Mouse (Mus musculus) ES-E14 (cell line): ENCODE data around the gene Pex26. TPM values are rescaled to one million over a fixed set of nuclear protein-coding genes. Genes with fewer than 3 reads are reported as not detected.
A peak's percentile ranks its signal among the peaks of the same experiment; 100 is the strongest.

Source experiments
- DNase-seq: peaks from one replicate; pipeline ENCODE4 v3.0.0-alpha.2; 2013; ENCODE audit warnings: low read depth, low spot score
- H3K27ac ChIP-seq: 2 replicates; pipeline ENCODE4 v1.5.1; 2012; ENCODE audit warnings: low read depth, mild to moderate bottlenecking, low read length, moderate library complexity, mixed read lengths; ENCODE audit not compliant: poor library complexity, insufficient read depth, severe bottlenecking
- H3K36me3 ChIP-seq: 2 replicates; pipeline ENCODE4 v1.6.1; 2012; ENCODE audit warnings: mild to moderate bottlenecking, low read length, moderate library complexity, mixed read lengths; ENCODE audit not compliant: control insufficient read depth, poor library complexity, insufficient read depth, severe bottlenecking
- H3K4me1 ChIP-seq, 2 experiments: fragments of 150-350 bp in 1 of 2; sonication (generic) in 1 of 2; 2 replicates each; pipeline ENCODE4 v1.6.1; 2012; ENCODE audit warnings: low read length in 2 of 2, mild to moderate bottlenecking in 1 of 2, mixed read lengths in 1 of 2; ENCODE audit not compliant: control insufficient read depth in 2 of 2, insufficient read depth in 2 of 2, poor library complexity in 1 of 2
- H3K4me3 ChIP-seq, 2 experiments: fragments of 150-350 bp in 1 of 2; sonication (generic) in 1 of 2; 2 replicates each; pipeline ENCODE4 v1.5.1; 2012; ENCODE audit warnings: low read length in 2 of 2, low read depth in 1 of 2, mild to moderate bottlenecking in 1 of 2, mixed read lengths in 1 of 2; ENCODE audit not compliant: insufficient read depth in 1 of 2, poor library complexity in 1 of 2, severe bottlenecking in 1 of 2
- H3K9ac ChIP-seq: 2 replicates; pipeline ENCODE4 v1.6.1; 2012; ENCODE audit warnings: low read depth, mild to moderate bottlenecking, low read length, mixed read lengths; ENCODE audit not compliant: poor library complexity, insufficient read depth, severe bottlenecking
- H3K9me3 ChIP-seq: fragments of 150-350 bp; sonication (generic); 2 replicates; pipeline ENCODE4 v1.6.1; 2012; ENCODE audit warnings: low read depth, mild to moderate bottlenecking, low read length; ENCODE audit not compliant: control insufficient read depth, insufficient read depth
- CHD2 ChIP-seq: IDR thresholded peaks from 2 replicates; pipeline ENCODE4 v1.6.1; 2014; ENCODE audit warnings: mild to moderate bottlenecking, low read depth, low read length, inconsistent platforms
- HCFC1 ChIP-seq: IDR thresholded peaks from 2 replicates; pipeline ENCODE4 v1.6.1; 2012; ENCODE audit warnings: low read length, inconsistent platforms, borderline replicate concordance; ENCODE audit not compliant: insufficient read depth
- MAFK ChIP-seq: IDR thresholded peaks from 2 replicates; pipeline ENCODE4 v1.6.1; 2014; ENCODE audit warnings: mild to moderate bottlenecking, low read depth, low read length, inconsistent platforms; ENCODE audit not compliant: insufficient read depth
- ZC3H11A ChIP-seq: IDR thresholded peaks from 2 replicates; pipeline ENCODE4 v1.6.1; 2012; ENCODE audit warnings: low read depth, mild to moderate bottlenecking, inconsistent platforms, low read length, borderline replicate concordance
- ZNF384 ChIP-seq: IDR thresholded peaks from 2 replicates; pipeline ENCODE4 v1.6.1; 2012; ENCODE audit warnings: low read depth, low read length, inconsistent platforms
- in situ Hi-C, 2 experiments: fragments of 600-800 bp; cut with MboI; formaldehyde crosslinking; loops; one replicate each; pipeline ENCODE4 v1.15.1; 2025; ENCODE audit warnings: low sequenced_read_pairs in 2 of 2, inconsistent platforms in 1 of 2; ENCODE audit not compliant: unreplicated experiment in 2 of 2
- total RNA-seq: library from RNA; depleted of rRNA; stranded (reverse); fragments of 300-350 nt; gene quantifications from 2 replicates; pipeline ENCODE4 v1.2.3, GENCODE M21; 2012

Gene Pex26
- total RNA-seq, 1 experiment = 6.6 TPM

- in situ Hi-C loops = no loop called here
- Histone ChIP-seq H3K4me1 (peaks cover 1 to 2% of the 10 kb centered on the region in 2 experiments; a peak in 3 of 4 replicates), H3K27ac (no peak overlapping the region), H3K4me3 (no peak overlapping the region), H3K36me3 (peaks cover 2% of the 10 kb centered on the region; the same call in 1 of the 2 replicates), H3K9me3 (no peaks in the 10 kb centered on the region), H3K9ac (no peak overlapping the region)
- no peak for DNase-seq
- TF ChIP-seq CHD2 = no peak
- TF ChIP-seq ZC3H11A = no peak
- TF ChIP-seq MAFK = no peak
- no peak for TF ChIP-seq HCFC1
- TF ChIP-seq ZNF384 = no peak
Observed at GRCm38 (mm10) chr6:121185232-121185631, 1.8 kb downstream of the Pex26 start.

- H3K4me3 ChIP-seq = no peak overlapping the region
- H3K36me3 ChIP-seq = peaks cover 4% of the 10 kb centered on the region; the same call in 1 of the 2 replicates
Observed at GRCm38 (mm10) chr6:121191261-121192009, 8.0 kb downstream of the Pex26 start.

DNA sequence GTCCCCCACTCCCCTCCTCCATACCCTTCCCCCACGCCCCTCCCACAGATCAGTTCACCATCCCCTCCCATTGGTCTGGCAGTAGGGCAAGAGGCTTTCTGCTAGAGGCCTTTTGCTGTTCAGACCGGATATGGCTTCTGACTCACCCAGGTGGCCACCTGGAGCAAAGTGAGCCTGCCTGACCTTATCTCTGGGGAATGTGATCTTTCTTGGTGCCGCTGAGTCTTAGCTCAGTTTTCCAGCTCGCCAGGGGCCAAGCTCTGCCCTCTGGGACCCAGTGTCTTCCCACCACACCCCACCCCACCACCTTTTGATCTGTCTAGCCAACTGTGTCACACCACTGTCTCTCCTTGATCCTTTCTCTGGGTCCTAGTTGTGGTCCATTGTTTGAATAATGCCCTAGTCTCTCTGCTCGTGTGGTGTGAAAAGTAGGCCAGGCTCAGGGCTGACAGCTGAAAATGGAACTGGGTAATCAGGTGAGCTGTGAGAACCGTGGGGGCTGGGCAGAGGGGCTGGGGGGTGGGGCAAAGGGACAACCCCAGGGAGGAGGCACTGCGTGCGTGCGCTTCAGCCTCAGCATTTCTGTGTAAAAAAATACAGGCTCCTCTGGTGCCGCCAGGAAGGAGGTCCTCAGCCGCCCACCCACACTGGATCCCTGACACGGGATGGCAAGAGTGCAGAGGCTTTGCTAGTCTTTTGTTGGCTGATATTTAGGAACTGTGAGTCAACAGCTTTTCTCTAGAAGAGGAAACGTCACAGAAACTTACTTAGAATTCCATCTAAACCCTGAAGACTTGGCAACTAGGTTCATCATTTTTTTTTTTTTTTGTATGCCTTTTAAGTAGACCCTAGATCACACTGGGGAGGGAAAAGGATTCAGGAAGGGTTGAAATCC is 10.8 kb downstream of the Pex26 start:
- H3K36me3 ChIP-seq = 0 out of 2 replicates have a peak, but pooled peaks cover 2% of the 10 kb centered on the region
- peak; percentile 54 for DNase-seq
- H3K4me3 ChIP-seq = no peak overlapping the region
- TF ChIP-seq ZNF384 (no peak), HCFC1 (no peak), MAFK (no peak), ZC3H11A (no peak), CHD2 (no peak)
- in situ Hi-C loops = no loop called here
- peaks cover 0 to 15% of the 10 kb centered on the region in 2 experiments; a peak in 1 of 4 replicates for H3K4me1 ChIP-seq
- H3K27ac ChIP-seq = peak overlapping the region; percentile 46
- H3K9me3 ChIP-seq = no peaks in the 10 kb centered on the region
- no peak overlapping the region for H3K9ac ChIP-seq

More at GRCm38 (mm10) chr6:121191261-121192009, 8.0 kb downstream of the Pex26 start:
- H3K9ac ChIP-seq = no peak overlapping the region
- no peak for DNase-seq
- peaks cover 0 to 15% of the 10 kb centered on the region in 2 experiments; a peak in 1 of 4 replicates for H3K4me1 ChIP-seq
- H3K9me3 ChIP-seq = no peaks in the 10 kb centered on the region
- in situ Hi-C loops = no loop called here
- no peak overlapping the region; the same call in 1 of the 2 replicates for H3K27ac ChIP-seq
- TF ChIP-seq HCFC1 = no peak
- TF ChIP-seq CHD2 = no peak
- no peak for TF ChIP-seq ZNF384
- no peak for TF ChIP-seq MAFK
- TF ChIP-seq ZC3H11A = no peak

GRCm38 (mm10) chr6:121194956-121195731 is 11.7 kb downstream of the Pex26 start:
- Histone ChIP-seq H3K27ac (no peak overlapping the region), H3K4me1 (peaks cover 0 to 15% of the 10 kb centered on the region in 2 experiments; a peak in 1 of 4 replicates), H3K9ac (no peak overlapping the region), H3K9me3 (no peaks in the 10 kb centered on the region), H3K4me3 (no peak overlapping the region), H3K36me3 (0 out of 2 replicates have a peak, but pooled peaks cover 2% of the 10 kb centered on the region)
- DNase-seq = no peak
- in situ Hi-C loops = no loop called here
- TF ChIP-seq MAFK = no peak
- no peak for TF ChIP-seq HCFC1
- no peak for TF ChIP-seq ZNF384
- no peak for TF ChIP-seq CHD2
- TF ChIP-seq ZC3H11A = no peak
